Mouse (Mus musculus): ENCODE data around the gene Olfr920. TPM values are rescaled to one million over a fixed set of nuclear protein-coding genes. Genes with fewer than 3 reads are reported as not detected.

The Olfr920 gene
- polyA plus RNA-seq (2014; fragmentation: Illumina TruSeq; extraction: RNeasy Lipid Tissue Mini Kit (QIAGEN cat#74804); ENCODE audit: low read depth, low replicate concordance) = 2.1 TPM

GRCm38 (mm10) chr9:38751999-38752398, at the start of gene Olfr920:
Gene Olfr920, plus strand, starts transcription at chr9:38752299.

GRCm38 (mm10) chr9:38718102-38718501, 34.0 kb upstream of the Olfr920 start, which contains the start of gene Vwa5a:
Gene Vwa5a, plus strand, starts transcription at chr9:38718268.

GRCm38 (mm10) chr9:38772768-38773167, 20.7 kb downstream of the Olfr920 start, which contains the start of gene Olfr921:
Gene Olfr921, plus strand, starts transcription at chr9:38773068.

Other genes with a start within 250 kb of the Olfr920 start
- gene Olfr911-ps1, start 230.7 kb upstream of the Olfr920 start, polyA plus RNA-seq (2014; fragmentation: Illumina TruSeq; extraction: RNeasy Lipid Tissue Mini Kit (QIAGEN cat#74804); ENCODE audit: low read depth, low replicate concordance) = not detected
- not detected for gene Olfr910, start 214.4 kb upstream of the Olfr920 start, polyA plus RNA-seq (2014; fragmentation: Illumina TruSeq; extraction: RNeasy Lipid Tissue Mini Kit (QIAGEN cat#74804); ENCODE audit: low read depth, low replicate concordance)
- not detected for gene Olfr912, start 172.1 kb upstream of the Olfr920 start, polyA plus RNA-seq (2014; fragmentation: Illumina TruSeq; extraction: RNeasy Lipid Tissue Mini Kit (QIAGEN cat#74804); ENCODE audit: low read depth, low replicate concordance)
- gene Olfr913, start 159.5 kb upstream of the Olfr920 start, polyA plus RNA-seq (2014; fragmentation: Illumina TruSeq; extraction: RNeasy Lipid Tissue Mini Kit (QIAGEN cat#74804); ENCODE audit: low read depth, low replicate concordance) = not detected
- not detected for gene Olfr914, start 147.2 kb upstream of the Olfr920 start, polyA plus RNA-seq (2014; fragmentation: Illumina TruSeq; extraction: RNeasy Lipid Tissue Mini Kit (QIAGEN cat#74804); ENCODE audit: low read depth, low replicate concordance)
- not detected for gene Olfr916, start 92.4 kb upstream of the Olfr920 start, polyA plus RNA-seq (2014; fragmentation: Illumina TruSeq; extraction: RNeasy Lipid Tissue Mini Kit (QIAGEN cat#74804); ENCODE audit: low read depth, low replicate concordance)
- not detected for gene Olfr917, start 86.5 kb upstream of the Olfr920 start, polyA plus RNA-seq (2014; fragmentation: Illumina TruSeq; extraction: RNeasy Lipid Tissue Mini Kit (QIAGEN cat#74804); ENCODE audit: low read depth, low replicate concordance)
- gene Olfr918, start 77.7 kb upstream of the Olfr920 start, polyA plus RNA-seq (2014; fragmentation: Illumina TruSeq; extraction: RNeasy Lipid Tissue Mini Kit (QIAGEN cat#74804); ENCODE audit: low read depth, low replicate concordance) = not detected
- gene Olfr919, start 48.6 kb upstream of the Olfr920 start, polyA plus RNA-seq (2014; fragmentation: Illumina TruSeq; extraction: RNeasy Lipid Tissue Mini Kit (QIAGEN cat#74804); ENCODE audit: low read depth, low replicate concordance) = not detected
- 128 TPM for gene Vwa5a, start 34.0 kb upstream of the Olfr920 start, polyA plus RNA-seq (2014; fragmentation: Illumina TruSeq; extraction: RNeasy Lipid Tissue Mini Kit (QIAGEN cat#74804); ENCODE audit: low read depth, low replicate concordance)
- gene Olfr921, start 20.8 kb downstream of the Olfr920 start, polyA plus RNA-seq (2014; fragmentation: Illumina TruSeq; extraction: RNeasy Lipid Tissue Mini Kit (QIAGEN cat#74804); ENCODE audit: low read depth, low replicate concordance) = not detected
- gene Olfr922, start 62.3 kb downstream of the Olfr920 start, polyA plus RNA-seq (2014; fragmentation: Illumina TruSeq; extraction: RNeasy Lipid Tissue Mini Kit (QIAGEN cat#74804); ENCODE audit: low read depth, low replicate concordance) = not detected
- not detected for gene Olfr923, start 74.2 kb downstream of the Olfr920 start, polyA plus RNA-seq (2014; fragmentation: Illumina TruSeq; extraction: RNeasy Lipid Tissue Mini Kit (QIAGEN cat#74804); ENCODE audit: low read depth, low replicate concordance)
- gene Olfr924, start 92.2 kb downstream of the Olfr920 start, polyA plus RNA-seq (2014; fragmentation: Illumina TruSeq; extraction: RNeasy Lipid Tissue Mini Kit (QIAGEN cat#74804); ENCODE audit: low read depth, low replicate concordance) = not detected
- gene Olfr26, start 102.8 kb downstream of the Olfr920 start, polyA plus RNA-seq (2014; fragmentation: Illumina TruSeq; extraction: RNeasy Lipid Tissue Mini Kit (QIAGEN cat#74804); ENCODE audit: low read depth, low replicate concordance) = not detected
- not detected for gene Olfr926, start 124.8 kb downstream of the Olfr920 start, polyA plus RNA-seq (2014; fragmentation: Illumina TruSeq; extraction: RNeasy Lipid Tissue Mini Kit (QIAGEN cat#74804); ENCODE audit: low read depth, low replicate concordance)
- gene Olfr930, start 177.5 kb downstream of the Olfr920 start, polyA plus RNA-seq (2014; fragmentation: Illumina TruSeq; extraction: RNeasy Lipid Tissue Mini Kit (QIAGEN cat#74804); ENCODE audit: low read depth, low replicate concordance) = not detected
- not detected for gene Olfr933, start 220.0 kb downstream of the Olfr920 start, polyA plus RNA-seq (2014; fragmentation: Illumina TruSeq; extraction: RNeasy Lipid Tissue Mini Kit (QIAGEN cat#74804); ENCODE audit: low read depth, low replicate concordance)
- not detected for gene Olfr934, start 236.0 kb downstream of the Olfr920 start, polyA plus RNA-seq (2014; fragmentation: Illumina TruSeq; extraction: RNeasy Lipid Tissue Mini Kit (QIAGEN cat#74804); ENCODE audit: low read depth, low replicate concordance)
- not detected for gene Olfr935, start 247.4 kb downstream of the Olfr920 start, polyA plus RNA-seq (2014; fragmentation: Illumina TruSeq; extraction: RNeasy Lipid Tissue Mini Kit (QIAGEN cat#74804); ENCODE audit: low read depth, low replicate concordance)